Mouse (Mus musculus) adrenal gland, adult 10 weeks (tissue): ENCODE measurements around the gene Cdc42se1. TPM values are rescaled to one million over a fixed set of nuclear protein-coding genes. Genes with fewer than 3 reads are reported as not detected.

Experiments
- polyA plus RNA-seq: library from polyadenylated mRNA; stranded (reverse); fragments of 350-450 nt; fragmentation: Illumina TruSeq; extraction: RNeasy Lipid Tissue Mini Kit (QIAGEN cat#74804); gene quantifications from one replicate; pipeline ENCODE4 v1.2.3, GENCODE M21; 2014; ENCODE audit warnings: low read depth, low replicate concordance

Gene Cdc42se1
- 32.4 TPM for polyA plus RNA-seq

GRCm38 (mm10) chr3:95228148-95228893 is at the start of gene Cdc42se1:
Cdc42se1 (plus strand) TSS chr3:95228732.

GRCm38 (mm10) chr3:95217255-95218134 is 11.0 kb upstream of the Cdc42se1 start, which contains the start of gene Gabpb2:
Gabpb2 (minus strand) TSS chr3:95217916.

GRCm38 (mm10) chr3:95231298-95232221 is 3.0 kb downstream of the Cdc42se1 start, which contains the start of gene Mllt11:
Mllt11 (minus strand) TSS chr3:95232171.

GRCm38 (mm10) chr3:95241498-95241897 is 13.0 kb downstream of the Cdc42se1 start, which contains the start of gene Gm128:
Gm128 (minus strand) TSS chr3:95241598.

GRCm38 (mm10) chr3:95250783-95251424 is 22.4 kb downstream of the Cdc42se1 start, which contains the start of gene Bnipl:
Bnipl (minus strand) TSS chr3:95251193.

GRCm38 (mm10) chr3:95281216-95282126 is 52.9 kb downstream of the Cdc42se1 start, which contains the start of the genes Mindy1 and Prune1:
Mindy1 (plus strand) TSS chr3:95281345.
Prune1 (minus strand) TSS chr3:95282076.

Other genes with a start within 250 kb of the Cdc42se1 start
- 7.3 TPM for gene Zfp687, start 213.3 kb upstream of the Cdc42se1 start, polyA plus RNA-seq
- 15.6 TPM for gene Psmd4, start 186.1 kb upstream of the Cdc42se1 start, polyA plus RNA-seq
- 30.4 TPM for gene Pip5k1a, start 121.8 kb upstream of the Cdc42se1 start, polyA plus RNA-seq
- gene Vps72, start 117.7 kb upstream of the Cdc42se1 start, polyA plus RNA-seq: 10.4 TPM
- 5.0 TPM for gene Tmod4, start 104.3 kb upstream of the Cdc42se1 start, polyA plus RNA-seq
- 16.7 TPM for gene Scnm1, start 94.7 kb upstream of the Cdc42se1 start, polyA plus RNA-seq
- gene Lysmd1, start 94.6 kb upstream of the Cdc42se1 start, polyA plus RNA-seq: 2.9 TPM
- not detected for gene Tnfaip8l2, start 86.4 kb upstream of the Cdc42se1 start, polyA plus RNA-seq
- not detected for gene Sema6c, start 68.3 kb upstream of the Cdc42se1 start, polyA plus RNA-seq
- 28.5 TPM for gene Gabpb2, start 10.8 kb upstream of the Cdc42se1 start, polyA plus RNA-seq
- gene Mllt11, start 3.4 kb downstream of the Cdc42se1 start, polyA plus RNA-seq: 29.9 TPM
- not detected for gene Gm128, start 12.9 kb downstream of the Cdc42se1 start, polyA plus RNA-seq
- not detected for gene Bnipl, start 22.5 kb downstream of the Cdc42se1 start, polyA plus RNA-seq
- gene Mindy1, start 52.6 kb downstream of the Cdc42se1 start, polyA plus RNA-seq: 221 TPM
- gene Prune1, start 53.3 kb downstream of the Cdc42se1 start, polyA plus RNA-seq: 13.7 TPM
- 1.2 TPM for gene Anxa9, start 78.4 kb downstream of the Cdc42se1 start, polyA plus RNA-seq
- gene Cers2, start 86.1 kb downstream of the Cdc42se1 start, polyA plus RNA-seq: 221 TPM
- 15.8 TPM for gene Setdb1, start 128.5 kb downstream of the Cdc42se1 start, polyA plus RNA-seq
- not detected for gene 4930558C23Rik, start 174.1 kb downstream of the Cdc42se1 start, polyA plus RNA-seq
- gene Arnt, start 205.7 kb downstream of the Cdc42se1 start, polyA plus RNA-seq: 62.5 TPM